Mouse (Mus musculus): ENCODE measurements around the gene Acss3. TPM values are rescaled to one million over a fixed set of nuclear protein-coding genes. Genes with fewer than 3 reads are reported as not detected.

Gene Acss3
- 2.0 and 4.8 TPM in 2 replicates for polyA plus RNA-seq (2015; fragmentation: Nextera tagmentation; extraction: Ambion mirVana)

DNA sequence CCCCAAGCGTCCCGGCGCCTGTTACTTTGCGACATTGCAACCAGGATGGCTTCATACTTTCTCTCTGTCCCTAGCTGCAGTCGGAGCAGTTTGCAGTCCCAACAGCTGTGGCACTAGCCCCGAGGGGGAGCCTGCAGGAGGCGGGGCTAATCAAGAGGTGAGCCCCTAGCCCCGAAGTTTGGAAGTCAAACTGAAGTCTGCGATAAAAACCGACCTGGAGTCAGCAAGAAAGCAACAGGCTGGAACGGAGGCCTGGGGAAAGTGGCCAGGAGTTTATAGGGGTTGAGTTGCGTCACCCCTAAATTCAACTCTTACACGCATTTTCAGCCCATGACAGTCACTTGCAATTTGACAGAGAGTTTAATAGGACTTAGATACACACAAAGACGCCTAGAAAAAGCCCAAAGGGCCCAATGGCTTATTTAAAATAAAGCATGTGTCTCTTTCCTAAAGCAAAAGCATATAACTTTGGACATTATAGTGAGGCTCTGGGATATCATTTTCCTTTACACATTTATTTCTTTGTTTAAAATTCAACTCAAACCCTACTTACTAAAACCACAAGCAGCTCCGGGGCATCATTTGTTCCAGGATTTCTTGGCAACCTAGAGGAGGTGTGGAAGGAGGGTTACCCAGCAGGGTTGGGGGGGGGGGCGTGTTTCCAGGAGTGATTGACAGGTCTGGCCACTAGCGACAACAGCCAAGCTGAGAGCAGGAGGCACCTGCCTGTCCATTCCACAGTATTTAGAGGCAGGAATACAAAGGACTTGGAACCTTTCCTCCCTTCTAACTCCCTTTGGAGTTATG is at the start of gene Acss3:
TSS of gene Acss3 (minus strand) at position 140 of the 807 bp plus-strand sequence.

Other genes with a start within 250 kb of the Acss3 start
- gene Lin7a, start 148.0 kb upstream of the Acss3 start, polyA plus RNA-seq (2015; fragmentation: Nextera tagmentation; extraction: Ambion mirVana): 1.8 and 2.2 TPM in 2 replicates

Data from skeletal muscle tissue, postnatal 0 days (tissue).